Mouse (Mus musculus) neural tube, embryonic 12.5 days (tissue): ENCODE results near the gene Ugt2b1. TPM values are rescaled to one million over a fixed set of nuclear protein-coding genes. Genes with fewer than 3 reads are reported as not detected.

Source experiments
- ATAC-seq: fragments of 200-750 bp; cut with Nextera tagmentation; 2 replicates; pipeline ENCODE4 v1.8.0; 2017; ENCODE audit warnings: low read depth, mild to moderate bottlenecking, moderate TSS enrichment, moderate library complexity; ENCODE audit not compliant: low FRiP score
- H3K27ac ChIP-seq: fragments of 300-500 bp; sonication (generic); 2 replicates; pipeline ENCODE4 v1.5.1; 2016
- H3K27me3 ChIP-seq: fragments of 300-500 bp; sonication (generic); replicated peaks from 2 replicates; pipeline ENCODE4 v1.6.1; 2016; ENCODE audit warnings: mild to moderate bottlenecking
- H3K36me3 ChIP-seq: fragments of 300-500 bp; sonication (generic); 2 replicates; pipeline ENCODE4 v1.6.1; 2016; ENCODE audit warnings: mild to moderate bottlenecking
- H3K4me1 ChIP-seq: fragments of 300-500 bp; sonication (generic); 2 replicates; pipeline ENCODE4 v1.6.1; 2016
- H3K4me2 ChIP-seq: fragments of 300-500 bp; sonication (generic); replicated peaks from 2 replicates; pipeline ENCODE4 v1.6.1; 2016; ENCODE audit warnings: mild to moderate bottlenecking
- H3K4me3 ChIP-seq: fragments of 300-500 bp; sonication (generic); 2 replicates; pipeline ENCODE4 v1.5.1; 2016
- H3K9ac ChIP-seq: fragments of 300-500 bp; sonication (generic); 2 replicates; pipeline ENCODE4 v1.6.1; 2016; ENCODE audit warnings: mild to moderate bottlenecking
- H3K9me3 ChIP-seq: fragments of 300-500 bp; sonication (generic); 2 replicates; pipeline ENCODE4 v1.6.1; 2016; ENCODE audit warnings: mild to moderate bottlenecking
- WGBS: fragments of 180-500 bp; shearing (Covaris S2); methylation state at CpG from one replicate; pipeline ENCODE4 v1.1.7; 2016; 5-methylcytosine and 5-hydroxymethylcytosine counted together
- polyA plus RNA-seq: library from polyadenylated mRNA; unstranded; fragments of >200 nt; fragmentation: Nextera tagmentation; extraction: Ambion mirVana; gene quantifications from 2 replicates; pipeline ENCODE4 v1.2.1, GENCODE M21; 2016

Ugt2b1 gene
- polyA plus RNA-seq, 1 experiment from 2014 or later = not detected

- Histone ChIP-seq H3K9ac (no peak overlapping the region), H3K27ac (no peak overlapping the region), H3K4me1 (no peaks in the 10 kb centered on the region), H3K36me3 (no peaks in the 10 kb centered on the region), H3K4me2 (no peak overlapping the region), H3K9me3 (no peaks in the 10 kb centered on the region), H3K27me3 (no peaks in the 10 kb centered on the region), H3K4me3 (no peak overlapping the region)
- WGBS = 90% methylated on average over 1 of the region's 1 CpGs
- no peak for ATAC-seq
Observed at GRCm38 (mm10) chr5:86887081-86887480, 39.2 kb downstream of the Ugt2b1 start.

DNA sequence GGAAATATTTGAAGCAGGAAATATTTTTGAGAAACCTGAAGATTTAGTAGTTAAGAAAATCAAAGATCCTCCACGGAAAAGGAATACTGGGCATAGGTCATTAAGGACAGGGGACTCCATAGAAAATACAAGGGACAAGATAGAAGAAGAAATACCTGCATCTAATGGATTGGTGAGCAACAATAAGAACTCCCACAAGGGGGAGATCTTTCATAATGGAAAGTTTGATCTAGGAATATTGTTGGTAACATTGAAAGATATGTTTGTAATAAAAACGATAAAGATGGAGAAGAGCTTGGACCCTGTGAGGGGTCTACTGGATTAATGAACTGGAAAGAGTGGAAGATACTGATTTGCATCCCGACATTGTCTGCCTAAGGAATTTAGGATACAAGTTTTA lies 39.7 kb downstream of the Ugt2b1 start:
- 58% methylated on average over 3 of the region's 3 CpGs for WGBS
- H3K4me1 ChIP-seq = no peaks in the 10 kb centered on the region
- no peak for ATAC-seq
- no peaks in the 10 kb centered on the region for H3K36me3 ChIP-seq
- H3K9me3 ChIP-seq = no peaks in the 10 kb centered on the region
- no peak overlapping the region for H3K4me2 ChIP-seq
- H3K4me3 ChIP-seq = no peak overlapping the region
- no peak overlapping the region for H3K9ac ChIP-seq
- no peak overlapping the region for H3K27ac ChIP-seq
- H3K27me3 ChIP-seq = no peaks in the 10 kb centered on the region

DNA sequence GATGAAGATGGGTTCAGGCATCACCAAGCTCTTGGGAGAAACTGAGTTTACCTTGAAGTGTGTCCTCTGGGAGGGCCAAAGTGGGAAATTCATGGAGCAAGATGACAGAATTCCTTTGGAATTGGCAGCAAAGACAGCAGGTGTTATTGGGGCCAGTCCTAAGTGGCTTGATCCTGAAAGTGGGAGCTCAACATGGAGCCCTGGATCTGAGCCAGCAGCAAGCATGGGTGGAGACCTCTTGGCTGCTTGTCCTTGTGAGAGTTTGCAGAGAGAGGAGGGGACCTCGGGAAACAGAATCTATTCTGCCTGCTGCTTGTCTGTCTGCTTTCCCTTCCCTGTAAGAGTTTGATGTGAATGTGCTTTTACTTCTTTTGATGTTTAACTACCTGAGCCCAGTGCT lies 54.5 kb downstream of the Ugt2b1 start:
- 67% methylated on average over 1 of the region's 1 CpGs for WGBS
- H3K27me3 ChIP-seq = no peaks in the 10 kb centered on the region
- no peak for ATAC-seq

More for the DNA sequence above, 54.5 kb downstream of the Ugt2b1 start:
- no peak overlapping the region for H3K4me3 ChIP-seq
- no peaks in the 10 kb centered on the region for H3K9me3 ChIP-seq
- no peak overlapping the region for H3K4me2 ChIP-seq
- no peaks in the 10 kb centered on the region for H3K4me1 ChIP-seq
- H3K27ac ChIP-seq = no peak overlapping the region
- no peaks in the 10 kb centered on the region for H3K36me3 ChIP-seq
- no peak overlapping the region for H3K9ac ChIP-seq

Other genes with a start within 250 kb of the Ugt2b1 start
- gene Tmprss11e, start 180.7 kb downstream of the Ugt2b1 start, polyA plus RNA-seq = not detected in 2 replicates
- gene Ythdc1, start 122.3 kb downstream of the Ugt2b1 start, polyA plus RNA-seq = 49.0 and 50.6 TPM in 2 replicates
- not detected in 2 replicates for gene Ugt2b34, start 19.6 kb downstream of the Ugt2b1 start, polyA plus RNA-seq
- gene Ugt2b35, start 74.3 kb upstream of the Ugt2b1 start, polyA plus RNA-seq = not detected in 2 replicates
- gene Ugt2b36, start 166.0 kb upstream of the Ugt2b1 start, polyA plus RNA-seq = not detected in 2 replicates
- gene Ugt2b5, start 213.8 kb upstream of the Ugt2b1 start, polyA plus RNA-seq = not detected in 2 replicates